Mouse (Mus musculus) bone marrow macrophage, adult 2 months (primary cell): ENCODE results near the gene Cfap97.

Experiments used
- CTCF ChIP-seq: IDR thresholded peaks from 2 replicates; pipeline ENCODE4 v1.5.1; 2012; ENCODE audit warnings: low read depth, mild to moderate bottlenecking, low read length, moderate library complexity
- POLR2A ChIP-seq: IDR thresholded peaks from 2 replicates; pipeline ENCODE4 v1.6.1; 2012; ENCODE audit warnings: mild to moderate bottlenecking, low read depth, low read length, borderline replicate concordance

- TF ChIP-seq CTCF: no peak
- TF ChIP-seq POLR2A: no peak
Measured at GRCm38 (mm10) chr8:46143470-46143869, 8.1 kb upstream of the Cfap97 start.
